Mouse (Mus musculus): ENCODE data around the gene Prss8.

DNA sequence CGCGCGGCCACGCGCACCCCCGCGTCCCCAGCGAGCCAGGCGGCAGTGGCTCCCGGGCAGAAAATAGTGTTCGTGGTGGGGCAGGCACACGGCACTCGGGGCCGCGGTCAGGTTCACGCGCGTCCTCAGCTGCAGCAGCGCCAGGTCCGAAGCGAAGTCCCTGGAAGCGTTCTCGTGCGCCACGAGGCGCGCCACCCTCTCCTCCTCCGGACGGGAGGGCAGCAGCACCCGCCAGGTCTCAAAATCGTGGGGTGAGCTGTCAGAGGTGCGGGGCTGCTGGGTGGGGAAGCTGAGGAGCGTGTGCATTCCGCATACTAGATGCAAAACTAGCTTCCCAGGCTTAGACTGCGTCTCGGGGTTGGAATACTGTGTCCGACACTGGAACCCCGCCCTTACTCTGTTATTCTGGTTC, 5.8 kb upstream of the Prss8 start:
- no peak for TF ChIP-seq MYB (IDR thresholded peaks at IDR 0.05; ENCODE audit: low read depth, low read length)
- TF ChIP-seq EP300 (IDR thresholded peaks at IDR 0.05; ENCODE audit: low read depth in 1 of 2, low read length in 2 of 2): no peak
- no peak for TF ChIP-seq SIN3A (IDR thresholded peaks at IDR 0.05; ENCODE audit: low read length)
- no peak for TF ChIP-seq RCOR1 (IDR thresholded peaks at IDR 0.05; ENCODE audit: low read depth, low read length)
- no peak for TF ChIP-seq USF2 (IDR thresholded peaks at IDR 0.05; ENCODE audit: borderline replicate concordance in 1 of 2, insufficient read depth in 1 of 2, low read depth in 1 of 2, low read length in 2 of 2)
- no peak for TF ChIP-seq CTCF (IDR thresholded peaks at IDR 0.05 in 2 of 3, conservative IDR thresholded peaks at IDR 0.05 in 1 of 3; ENCODE audit: control insufficient read depth in 1 of 3, insufficient read depth in 1 of 3, low read depth in 2 of 3, low read length in 3 of 3, poor library complexity in 1 of 3, severe bottlenecking in 1 of 3)
- TF ChIP-seq ZC3H11A (IDR thresholded peaks at IDR 0.05; ENCODE audit: low read depth, low read length): no peak
- no peak; a peak in 1 of 4 replicates for TF ChIP-seq POLR2A (IDR thresholded peaks at IDR 0.05; ENCODE audit: control insufficient read depth in 1 of 2, insufficient read depth in 1 of 2, low read depth in 1 of 2, low read length in 2 of 2, poor library complexity in 1 of 2)
- TF ChIP-seq MXI1 (IDR thresholded peaks at IDR 0.05; ENCODE audit: low read depth, low read length): no peak
- no peak for TF ChIP-seq SMC3 (IDR thresholded peaks at IDR 0.05; ENCODE audit: low read depth, low read length)
- TF ChIP-seq GATA1 (IDR thresholded peaks at IDR 0.05; ENCODE audit: low read depth, low read length): no peak
- no peak for TF ChIP-seq ZNF384 (IDR thresholded peaks at IDR 0.05; ENCODE audit: low read depth, low read length)
- no peak for TF ChIP-seq POLR2AphosphoS2 (IDR thresholded peaks at IDR 0.05; ENCODE audit: low read length)
- TF ChIP-seq POLR2AphosphoS5 (IDR thresholded peaks at IDR 0.05; ENCODE audit: borderline replicate concordance, low read depth, low read length): no peak
